Mouse (Mus musculus): ENCODE data around the gene Ndc80. TPM values are rescaled to one million over a fixed set of nuclear protein-coding genes. Genes with fewer than 3 reads are reported as not detected.

The Ndc80 gene
- 1 to 10 TPM; 2.6 to 4.8 TPM for total RNA-seq (2023)

DNA sequence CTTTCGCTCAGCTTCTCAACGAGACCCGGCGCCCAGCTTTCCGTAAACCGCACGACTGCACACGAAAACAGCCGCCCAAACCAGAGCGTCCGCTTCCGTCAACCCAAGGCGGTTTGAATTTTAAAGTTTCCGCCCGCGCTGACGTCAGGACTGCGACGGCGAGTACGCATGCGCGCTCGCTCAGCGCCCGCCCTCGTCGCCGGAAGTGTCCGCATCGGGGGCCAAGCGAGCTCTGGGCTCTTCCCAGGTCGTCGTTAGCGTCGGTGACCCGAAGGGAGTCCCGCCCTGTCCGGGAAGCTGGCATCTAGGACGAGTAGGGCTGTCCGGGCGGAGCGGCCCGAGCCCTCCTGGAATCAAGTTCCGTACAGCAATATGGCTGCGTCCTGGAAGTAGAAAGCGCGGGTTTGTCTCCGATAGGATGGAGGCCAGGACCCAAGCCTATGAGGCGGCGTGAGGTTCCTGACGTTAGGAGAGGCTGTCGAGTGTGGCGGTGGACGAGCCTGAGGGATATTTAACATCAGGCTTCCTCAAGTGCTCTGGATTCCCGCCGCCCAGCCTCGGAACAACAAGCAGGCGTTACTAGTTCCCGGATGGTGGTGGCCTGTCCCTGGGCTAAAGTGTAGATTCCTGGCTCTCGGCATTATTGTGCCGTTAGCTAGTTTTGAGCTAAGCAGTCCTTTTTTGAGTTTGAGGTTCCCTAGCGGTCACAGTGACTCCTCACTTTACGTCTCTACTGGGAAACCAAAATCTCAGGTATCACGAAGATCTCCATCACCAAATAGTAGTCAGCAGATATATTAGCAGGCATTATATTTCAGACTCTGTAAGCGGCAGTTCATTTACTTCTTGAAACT, at the start of gene Ndc80:
Ndc80 (minus strand) TSS at position 147 of the 854 bp plus-strand sequence.

DNA sequence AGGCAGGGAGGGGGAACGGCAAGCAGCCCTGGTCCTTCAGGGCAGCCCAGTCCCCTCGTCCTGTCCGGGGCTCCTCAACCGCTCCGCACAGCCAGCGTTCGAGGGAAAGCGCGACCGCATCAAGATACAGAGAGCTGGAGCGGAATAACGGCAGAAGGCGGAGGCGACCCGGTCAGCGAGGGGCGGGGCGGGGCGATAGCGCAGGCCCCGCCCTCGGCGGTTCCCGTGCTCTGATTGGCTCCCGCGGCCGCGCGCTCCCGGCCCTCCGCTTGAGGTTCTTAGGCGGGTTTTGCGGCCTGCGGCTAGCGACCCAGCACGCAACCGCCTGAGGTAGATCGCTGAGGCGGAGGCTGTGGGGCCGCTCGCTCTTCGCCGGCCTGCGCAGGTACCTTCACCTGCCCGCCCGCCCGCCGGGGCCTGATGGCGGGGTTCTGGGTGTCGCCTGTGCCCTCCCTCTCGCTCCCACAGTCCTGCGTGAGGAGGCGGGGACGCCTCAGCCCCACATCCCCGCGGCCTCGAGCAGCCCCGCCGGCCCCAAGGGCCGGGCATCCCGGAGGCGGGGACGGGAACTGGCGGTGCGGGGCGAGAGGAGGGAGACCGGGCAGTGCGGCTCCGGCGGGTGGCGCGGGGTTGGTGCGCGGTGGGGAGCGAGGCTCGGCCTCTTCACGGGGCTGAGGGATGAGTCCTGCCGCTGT, 25.2 kb upstream of the Ndc80 start, which contains the start of gene Spdya:
Spdya (plus strand) TSS at position 305 of the 695 bp plus-strand sequence.

DNA sequence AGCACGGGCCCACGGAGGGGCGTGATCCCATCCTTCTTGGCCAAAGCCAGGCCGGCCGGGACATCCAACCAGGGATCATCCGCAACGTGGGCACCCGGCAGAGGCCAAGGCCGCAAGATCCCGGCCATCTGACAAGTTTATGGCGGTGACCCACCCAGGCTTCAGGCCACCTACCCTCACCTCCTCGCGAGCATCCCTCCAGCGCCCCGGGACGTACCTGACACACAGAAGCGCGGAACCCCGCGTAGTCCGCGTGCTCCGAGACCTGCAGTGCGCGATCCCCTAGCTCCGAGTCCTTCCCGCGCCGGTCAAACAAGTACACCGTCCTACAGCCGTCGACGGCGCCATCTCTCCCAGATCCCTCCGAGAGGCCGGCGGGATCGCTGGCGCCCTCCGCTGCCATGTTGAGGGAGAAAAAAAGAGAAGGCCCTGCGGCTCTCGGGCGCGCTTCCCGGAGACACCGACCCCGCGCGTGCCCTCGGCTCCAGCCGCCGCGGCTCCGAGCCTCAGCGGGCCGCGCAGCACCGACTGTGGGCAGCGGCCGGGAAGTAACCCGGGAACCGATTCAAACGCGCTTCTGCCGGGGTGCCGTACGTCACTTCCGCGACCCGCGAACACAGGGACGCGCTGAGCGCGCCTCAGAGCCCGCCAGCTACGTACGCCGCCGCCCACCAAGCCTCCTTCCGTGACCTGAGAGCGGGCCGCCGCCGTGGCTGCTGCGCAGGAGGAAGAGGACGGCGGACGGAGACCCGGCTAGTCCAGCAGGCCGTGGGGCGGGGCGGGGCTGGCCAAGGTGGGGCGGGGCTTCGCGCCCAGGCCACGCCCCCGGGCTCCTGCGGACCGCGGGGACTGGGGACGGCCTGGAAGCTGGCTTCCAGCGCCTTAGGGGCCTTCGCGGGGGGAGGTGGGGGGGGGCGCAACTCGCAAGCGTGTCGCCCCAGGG, 51.6 kb downstream of the Ndc80 start, which contains the start of gene Smchd1:
Smchd1 (minus strand) TSS at position 582 of the 943 bp plus-strand sequence.

DNA sequence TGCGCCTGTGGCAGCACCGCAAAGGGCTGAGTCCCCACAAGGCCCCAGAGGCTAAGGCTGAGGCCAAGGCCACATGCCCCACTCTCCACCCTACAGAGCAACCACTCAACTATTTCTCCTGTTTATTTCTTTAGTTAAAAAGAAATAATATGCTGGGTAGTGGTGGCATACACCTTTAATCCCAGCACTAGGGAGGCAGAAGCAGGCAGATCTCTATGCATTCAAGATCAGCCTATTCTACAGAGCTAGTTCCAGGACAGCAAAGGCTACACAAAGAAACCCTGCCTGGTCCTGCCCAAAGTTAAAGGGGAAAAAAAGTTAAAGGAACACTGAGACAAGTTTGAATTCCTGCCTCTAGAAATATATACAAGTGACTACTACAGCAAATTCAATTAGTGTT, 66.8 kb downstream of the Ndc80 start, which contains the start of gene Gm4707:
Gm4707 (minus strand) TSS at position 101 of the 400 bp plus-strand sequence.

Other genes starting within 250 kb of the Ndc80 start
- 100 to 1,000 TPM; 632 to 667 TPM for gene Emilin2, start 214.9 kb downstream of the Ndc80 start, total RNA-seq (2023)
- gene Gm4707, start 66.9 kb downstream of the Ndc80 start, total RNA-seq (2023): 10 to 100 TPM; 24.2 to 24.9 TPM
- 100 to 1,000 TPM; 123 TPM for gene Smchd1, start 51.5 kb downstream of the Ndc80 start, total RNA-seq (2023)
- not detected for gene Spdya, start 25.2 kb upstream of the Ndc80 start, total RNA-seq (2023)
- 10 to 100 TPM; 55.1 to 57.8 TPM for gene Wdr43, start 89.0 kb upstream of the Ndc80 start, total RNA-seq (2023)
- gene Togaram2, start 146.4 kb upstream of the Ndc80 start, total RNA-seq (2023): not detected
- gene Pcare, start 226.0 kb upstream of the Ndc80 start, total RNA-seq (2023): not detected
- not detected for gene Clip4, start 241.6 kb upstream of the Ndc80 start, total RNA-seq (2023)